Mouse (Mus musculus) spleen, postnatal 36 days (tissue): ENCODE measurements around the gene Eci1.
A peak's percentile ranks its signal among the peaks of the same experiment; 100 is the strongest.

Experiments used
- DNase-seq, 2 experiments: peaks; one replicate each; pipeline ENCODE4 v3.0.0; 2022; ENCODE audit warnings: low spot score in 2 of 2, mixed read lengths in 1 of 2

The Eci1 gene

GRCm38 (mm10) chr17:24472512-24472911 is 46.1 kb downstream of the Eci1 start:
- DNase-seq, result no peak

DNA sequence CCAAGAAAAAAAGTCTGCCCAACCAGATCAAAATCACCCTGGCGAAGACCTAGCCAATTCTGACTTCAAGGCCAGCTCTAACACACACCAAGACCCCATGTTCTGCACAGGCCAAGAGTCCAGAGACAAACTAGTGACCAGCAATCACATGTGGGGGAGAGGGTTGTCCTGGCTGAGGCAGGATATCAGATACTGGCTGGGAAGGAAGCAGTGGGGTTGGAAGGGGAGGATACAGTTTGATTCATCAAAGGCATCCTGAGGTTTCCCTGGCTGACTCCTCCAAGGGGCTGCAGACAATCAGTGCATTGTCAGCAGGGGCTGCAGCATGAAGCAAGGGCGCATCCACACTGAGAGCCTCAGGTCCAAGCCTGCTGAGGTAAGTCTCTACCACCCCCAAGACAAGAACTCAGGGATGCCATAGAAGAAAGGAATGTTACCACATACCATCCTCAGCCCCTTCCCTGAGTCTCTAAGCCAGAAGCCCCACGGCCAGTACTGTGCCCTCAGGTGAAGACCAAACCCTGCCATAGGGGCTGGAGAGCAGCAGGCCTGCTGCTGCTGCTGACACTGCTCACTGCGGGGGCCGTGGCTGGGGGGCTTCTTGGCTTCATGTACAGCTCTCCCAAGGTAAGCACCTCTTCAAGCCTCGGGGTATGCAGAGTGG is 47.3 kb downstream of the Eci1 start, which contains the start of gene Bricd5:
Bricd5 (plus strand) TSS at position 273 of the 664 bp plus-strand sequence.
- DNase-seq, result no peak

DNA sequence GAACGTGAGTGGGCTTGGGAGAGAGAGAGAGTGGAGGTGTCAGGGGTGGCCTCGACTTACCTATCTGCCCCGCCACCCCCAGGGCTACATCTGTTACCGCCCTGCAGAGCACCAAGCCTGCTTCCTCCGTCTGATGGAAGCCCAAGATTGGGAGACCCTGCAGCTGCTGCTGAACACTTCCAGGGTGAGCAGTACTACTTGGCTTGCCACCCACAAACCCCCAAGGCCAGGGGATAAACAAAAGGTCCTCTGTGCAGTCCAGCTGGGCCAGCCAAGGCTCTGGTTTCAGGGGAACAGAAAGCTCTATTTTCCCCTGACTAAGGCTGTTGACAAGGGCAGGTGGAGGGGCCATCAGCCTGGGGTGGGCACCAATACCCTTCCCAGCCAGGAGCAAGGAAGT is 48.1 kb downstream of the Eci1 start:
- DNase-seq, result no peak

DNA sequence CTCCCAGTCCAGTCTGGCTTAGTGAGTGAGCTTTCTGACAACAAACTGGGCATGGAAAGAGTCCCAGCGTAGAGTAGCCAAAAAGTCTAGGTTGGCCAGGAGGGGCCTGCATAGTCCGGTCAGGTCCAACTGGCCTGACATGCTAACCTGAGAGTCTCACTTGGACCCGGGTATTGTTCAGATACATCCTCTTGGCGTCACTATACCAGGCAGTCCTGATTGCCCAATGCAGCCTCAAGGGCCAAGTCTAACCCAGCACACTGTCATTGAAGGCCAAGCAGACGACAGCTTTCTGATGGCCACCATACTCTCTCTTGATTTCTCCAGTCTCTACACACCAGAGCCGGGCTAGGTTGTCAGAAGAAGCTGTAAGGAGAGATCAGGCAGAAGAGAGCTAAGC is 49.1 kb downstream of the Eci1 start:
- no peak for DNase-seq

DNA sequence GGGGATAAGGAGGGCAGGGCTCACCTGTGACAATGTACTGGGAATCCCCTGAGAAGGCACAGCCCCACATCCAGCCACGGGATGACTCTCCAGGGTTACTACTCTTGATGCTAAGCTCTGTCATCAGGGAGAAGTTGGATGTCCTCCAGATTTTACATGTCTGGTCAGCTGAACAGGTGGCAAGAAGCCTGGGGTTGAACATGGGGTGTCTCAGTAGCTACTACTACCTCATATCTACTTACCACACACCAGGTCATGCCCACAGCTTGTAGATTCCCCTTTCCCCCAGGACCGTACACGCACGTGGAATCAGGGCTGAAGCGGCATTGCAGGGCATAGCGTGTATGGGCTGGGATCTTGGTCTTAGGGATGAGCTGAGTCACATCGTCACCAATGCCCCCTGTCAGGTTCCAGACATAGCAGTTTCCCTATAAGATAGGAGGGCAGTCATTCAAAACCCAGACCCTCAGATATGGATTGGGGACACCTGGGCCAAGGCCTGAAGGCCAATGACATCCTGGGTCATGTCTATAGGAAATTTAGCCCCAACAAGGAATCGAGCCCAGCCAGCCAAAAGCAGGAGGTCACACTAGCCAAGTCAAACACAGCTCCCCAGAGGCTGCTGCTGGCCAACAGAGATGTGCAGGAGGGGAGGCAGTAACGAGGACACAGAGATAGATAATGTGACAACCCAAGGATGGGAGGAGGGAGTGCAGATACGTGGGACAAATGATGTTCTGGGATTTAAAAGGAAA is 49.8 kb downstream of the Eci1 start:
- DNase-seq, result no peak

GRCm38 (mm10) chr17:24477053-24477984 is 50.9 kb downstream of the Eci1 start:
- no peak for DNase-seq

DNA sequence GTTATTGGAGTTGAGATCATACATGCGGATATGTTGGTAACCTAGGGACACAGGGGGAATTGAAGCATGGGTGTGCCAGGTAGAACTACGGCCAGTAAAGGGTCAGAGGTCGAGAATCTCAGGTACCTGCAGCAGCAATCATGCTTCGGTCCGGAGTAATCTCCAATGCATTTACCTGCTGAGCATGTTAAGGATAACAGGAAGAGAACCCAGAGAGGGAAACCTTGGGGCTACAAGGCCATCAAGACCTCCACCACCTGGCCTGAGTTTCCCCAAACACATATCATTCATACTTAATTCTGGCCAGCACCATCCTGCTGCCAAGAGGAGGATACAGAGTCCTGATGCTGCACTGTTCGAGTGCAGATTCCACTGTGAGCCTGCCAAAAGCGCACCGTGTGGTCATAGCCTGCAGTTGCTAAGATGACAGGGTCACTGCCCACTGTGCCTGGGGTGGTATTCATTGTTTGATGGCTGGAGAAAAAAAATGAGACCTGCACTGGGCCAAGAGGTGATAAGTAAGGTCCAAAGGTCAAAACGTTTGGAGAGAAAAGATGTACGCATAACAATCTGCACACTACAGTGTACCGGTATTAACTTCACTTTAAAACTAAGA is 51.7 kb downstream of the Eci1 start:
- no peak for DNase-seq

DNA sequence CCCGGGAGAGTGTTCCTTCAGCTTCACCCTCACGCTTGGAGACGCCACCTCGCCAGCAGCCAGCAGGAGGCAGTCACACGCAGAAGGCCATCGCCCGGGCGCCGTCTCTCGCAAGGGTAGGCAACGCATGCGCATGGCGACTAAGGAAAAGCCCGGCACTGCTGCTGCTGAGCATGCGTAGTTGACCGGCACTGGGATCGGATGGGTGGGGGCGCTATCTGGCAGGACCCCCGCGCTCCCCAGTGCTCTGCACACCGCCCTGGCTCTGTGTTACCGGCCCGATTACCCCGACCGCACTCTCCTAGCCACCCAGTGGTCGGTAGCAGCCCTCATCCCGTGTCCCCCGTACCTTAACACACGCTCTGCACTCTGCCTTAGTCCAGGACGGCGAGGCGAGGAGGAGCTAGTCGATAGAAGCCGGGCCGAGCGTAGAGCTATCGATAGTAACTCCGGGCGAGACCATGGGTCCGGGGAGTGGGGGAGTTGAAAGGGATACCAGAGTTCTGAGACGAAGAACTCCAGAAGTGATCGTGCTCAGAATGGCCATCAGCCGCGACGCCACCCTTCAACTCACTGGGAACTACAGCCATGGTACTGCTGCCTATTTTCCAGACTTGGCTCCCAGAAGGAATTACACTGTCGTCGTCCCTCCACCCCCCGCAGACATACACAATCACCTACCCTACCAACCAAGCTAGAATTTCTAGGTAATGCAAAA is 52.4 kb downstream of the Eci1 start, which contains the start of gene Mlst8:
Mlst8 (minus strand) TSS at position 416 of the 718 bp plus-strand sequence.
- peak; percentile 94 to 96 for DNase-seq

GRCm38 (mm10) chr17:24479431-24479830 is 53.0 kb downstream of the Eci1 start:
- DNase-seq, result no peak

- DNase-seq, result no peak
Measured at GRCm38 (mm10) chr17:24480201-24480826, 53.9 kb downstream of the Eci1 start.

- no peak for DNase-seq
Measured at GRCm38 (mm10) chr17:24481027-24481815, 54.8 kb downstream of the Eci1 start.

- DNase-seq, result no peak
Measured at GRCm38 (mm10) chr17:24483495-24483894, 57.1 kb downstream of the Eci1 start.

DNA sequence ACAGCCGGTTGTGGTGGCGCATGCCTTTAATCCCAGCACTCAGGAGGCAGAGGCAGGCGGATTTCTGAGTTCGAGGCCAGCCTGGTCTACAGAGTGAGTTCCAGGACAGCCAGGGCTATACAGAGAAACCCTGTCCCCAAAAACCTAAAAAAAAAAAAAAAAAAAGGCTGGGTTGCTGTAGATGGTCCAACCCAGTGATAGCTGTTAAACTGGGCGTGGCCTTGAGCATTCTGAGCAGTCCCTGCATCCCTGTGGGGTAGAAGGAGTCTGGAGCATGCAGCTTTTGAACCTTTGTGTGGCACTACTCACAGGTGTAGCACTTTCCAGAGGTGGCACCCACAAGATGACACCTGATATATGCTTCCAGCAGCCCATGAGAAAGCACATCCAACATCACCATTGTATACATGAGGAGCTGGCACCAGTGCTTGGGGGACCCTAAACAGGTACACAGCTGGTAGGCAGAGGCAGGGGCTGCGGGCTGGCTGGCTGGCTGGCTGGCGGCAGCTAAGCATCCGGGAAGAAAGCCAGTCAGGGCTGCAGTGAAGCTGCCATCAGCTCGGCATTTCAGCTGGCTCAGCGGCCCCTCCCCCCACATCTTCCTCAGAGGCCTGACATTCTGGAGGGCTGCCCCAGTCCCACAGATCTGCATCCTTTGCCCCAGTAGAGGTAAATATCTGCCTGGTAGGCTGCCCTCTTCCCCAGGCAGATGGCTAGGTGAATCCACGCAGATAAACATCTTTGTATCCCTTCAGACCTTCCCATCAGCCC is 58.8 kb downstream of the Eci1 start:
- DNase-seq, result no peak

- DNase-seq, result no peak
Measured at GRCm38 (mm10) chr17:24488186-24488661, 61.8 kb downstream of the Eci1 start, which contains the start of gene Caskin1. Gene Caskin1 (plus strand): TSS chr17:24488601.

- no peak for DNase-seq
Measured at GRCm38 (mm10) chr17:24488662-24489264, 62.3 kb downstream of the Eci1 start.
